Mouse (Mus musculus): ENCODE data around the gene Rps10. TPM values are rescaled to one million over a fixed set of nuclear protein-coding genes. Genes with fewer than 3 reads are reported as not detected.

Gene Rps10
- 1,000 to 10,000 TPM; 1,302 to 1,408 TPM for total RNA-seq (2023)

DNA sequence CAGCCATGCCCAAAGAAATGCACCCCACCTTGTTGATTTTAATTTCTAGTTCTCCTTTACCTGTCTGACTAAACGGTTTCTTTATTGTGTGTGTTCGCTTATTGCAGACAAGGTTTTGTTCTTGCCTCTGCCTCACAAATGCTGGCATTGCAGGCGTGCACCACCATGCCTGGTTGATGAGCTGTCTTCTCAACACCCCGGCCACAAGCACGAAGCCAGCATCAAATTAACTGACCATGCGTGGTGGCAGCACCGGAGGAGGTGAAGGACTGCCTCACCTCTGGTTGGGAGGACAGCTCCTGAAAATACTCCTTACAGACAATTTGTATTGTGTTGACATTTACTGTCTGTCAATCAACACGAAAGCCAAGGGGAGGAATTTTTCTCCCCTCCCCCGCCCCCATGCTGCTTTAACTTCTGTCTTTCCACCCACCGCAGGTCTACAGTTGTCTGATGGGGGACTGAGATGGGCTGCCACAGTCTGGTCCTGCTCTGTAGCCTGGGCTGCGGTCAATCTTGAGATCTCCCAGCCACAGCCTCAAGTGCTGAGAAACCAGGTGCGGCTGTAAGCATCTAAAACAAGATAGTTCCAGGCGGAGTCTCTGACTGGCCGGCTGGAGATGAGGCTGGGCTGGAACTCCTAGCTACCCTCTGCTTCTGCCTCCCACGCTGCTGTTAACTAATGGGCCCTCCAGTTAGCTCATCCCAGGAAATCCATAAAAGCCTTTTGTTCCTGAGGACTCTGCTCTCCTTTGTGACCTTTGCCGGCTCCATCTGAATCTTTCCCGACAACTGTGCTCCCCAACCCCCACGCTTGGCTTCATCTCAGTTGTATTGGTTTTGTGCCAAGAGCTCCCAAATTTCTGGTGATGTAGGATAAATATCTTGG lies at the start of gene Rps10:
Gene Rps10, minus strand, starts transcription at position 538 of the 889 bp plus-strand sequence.

DNA sequence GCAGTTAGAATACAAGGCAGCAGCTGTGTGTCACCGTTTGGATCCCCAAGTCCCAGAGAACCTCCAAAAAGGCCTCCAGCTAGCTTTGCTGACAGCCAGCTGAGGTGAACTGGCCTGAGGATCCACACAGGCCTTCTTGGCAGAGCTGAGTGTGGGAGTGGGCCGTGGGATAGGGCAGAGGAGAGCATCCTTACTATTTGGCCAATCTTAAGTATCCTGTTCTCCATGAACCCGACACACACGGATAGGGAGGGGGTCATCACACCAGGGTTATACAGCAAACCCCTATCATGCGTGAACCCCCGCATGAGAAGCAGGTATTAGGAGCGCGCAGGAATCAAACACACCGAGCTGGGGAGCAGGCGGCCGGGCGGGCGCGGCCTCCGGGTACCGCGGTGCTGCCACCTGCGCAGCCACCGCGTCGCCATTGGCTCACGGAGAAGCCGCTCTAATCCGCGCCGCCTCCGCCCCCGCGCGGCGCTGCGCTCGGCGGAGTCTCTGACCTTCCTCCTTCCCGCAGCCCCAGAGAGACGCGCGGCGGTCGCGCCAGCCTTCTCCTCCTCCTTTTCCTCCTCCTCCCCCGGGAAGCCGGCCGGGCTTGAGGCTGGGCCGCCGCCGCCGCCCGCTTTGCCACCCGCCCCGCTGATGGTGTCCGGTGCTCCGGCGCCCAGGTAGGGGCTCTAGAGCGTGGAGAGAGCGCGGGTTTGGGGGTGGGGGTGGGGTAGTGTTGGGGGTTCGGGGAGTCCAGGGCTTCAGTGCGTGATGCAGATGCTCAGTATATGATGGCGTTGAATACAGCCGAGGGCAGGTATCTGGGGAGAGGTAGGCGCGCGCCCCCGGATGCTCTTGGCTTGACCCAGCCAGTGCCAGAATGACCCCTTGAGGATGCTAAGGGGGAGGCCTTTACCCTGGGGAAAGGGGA lies 18.9 kb upstream of the Rps10 start, which contains the start of gene Pacsin1:
Gene Pacsin1, plus strand, starts transcription at position 421 of the 922 bp plus-strand sequence.

DNA sequence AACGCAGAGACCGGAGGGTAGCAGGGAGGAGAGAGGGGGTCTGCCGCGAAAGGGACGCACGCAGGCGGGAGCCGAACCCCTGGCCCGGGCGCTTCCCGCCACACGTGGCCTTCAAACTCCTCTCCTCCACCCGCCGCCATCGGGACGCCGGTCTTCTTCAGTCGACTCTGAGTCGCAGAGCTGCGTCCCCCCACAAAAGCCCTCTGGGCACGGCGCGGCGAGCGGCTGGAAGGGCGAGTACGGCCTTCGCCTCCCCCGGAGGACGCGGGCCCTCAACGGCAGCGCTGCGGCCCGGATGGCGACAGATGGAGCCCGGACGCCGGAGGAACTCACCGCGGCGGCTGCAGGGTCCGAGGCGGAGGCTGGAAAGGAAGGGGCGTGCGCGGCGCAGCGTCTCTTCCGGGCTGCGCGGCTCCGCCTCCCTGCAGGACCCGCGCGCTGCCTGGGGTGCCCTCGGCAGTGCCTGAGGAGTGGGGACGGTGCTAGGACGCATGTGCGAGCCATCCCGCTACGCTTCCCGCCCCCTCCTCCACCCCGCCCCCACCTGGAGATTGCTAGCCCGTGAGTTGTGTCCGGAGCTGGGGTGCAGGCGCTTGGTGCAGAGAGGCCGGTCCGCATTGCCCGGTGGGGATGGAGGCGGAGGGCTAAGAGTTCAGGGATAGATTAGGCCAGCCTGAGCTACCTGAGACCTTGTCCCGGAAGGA lies 1.4 kb downstream of the Rps10 start, which contains the start of gene RPS10-NUDT3:
Gene RPS10-NUDT3, minus strand, starts transcription at position 352 of the 704 bp plus-strand sequence.

DNA sequence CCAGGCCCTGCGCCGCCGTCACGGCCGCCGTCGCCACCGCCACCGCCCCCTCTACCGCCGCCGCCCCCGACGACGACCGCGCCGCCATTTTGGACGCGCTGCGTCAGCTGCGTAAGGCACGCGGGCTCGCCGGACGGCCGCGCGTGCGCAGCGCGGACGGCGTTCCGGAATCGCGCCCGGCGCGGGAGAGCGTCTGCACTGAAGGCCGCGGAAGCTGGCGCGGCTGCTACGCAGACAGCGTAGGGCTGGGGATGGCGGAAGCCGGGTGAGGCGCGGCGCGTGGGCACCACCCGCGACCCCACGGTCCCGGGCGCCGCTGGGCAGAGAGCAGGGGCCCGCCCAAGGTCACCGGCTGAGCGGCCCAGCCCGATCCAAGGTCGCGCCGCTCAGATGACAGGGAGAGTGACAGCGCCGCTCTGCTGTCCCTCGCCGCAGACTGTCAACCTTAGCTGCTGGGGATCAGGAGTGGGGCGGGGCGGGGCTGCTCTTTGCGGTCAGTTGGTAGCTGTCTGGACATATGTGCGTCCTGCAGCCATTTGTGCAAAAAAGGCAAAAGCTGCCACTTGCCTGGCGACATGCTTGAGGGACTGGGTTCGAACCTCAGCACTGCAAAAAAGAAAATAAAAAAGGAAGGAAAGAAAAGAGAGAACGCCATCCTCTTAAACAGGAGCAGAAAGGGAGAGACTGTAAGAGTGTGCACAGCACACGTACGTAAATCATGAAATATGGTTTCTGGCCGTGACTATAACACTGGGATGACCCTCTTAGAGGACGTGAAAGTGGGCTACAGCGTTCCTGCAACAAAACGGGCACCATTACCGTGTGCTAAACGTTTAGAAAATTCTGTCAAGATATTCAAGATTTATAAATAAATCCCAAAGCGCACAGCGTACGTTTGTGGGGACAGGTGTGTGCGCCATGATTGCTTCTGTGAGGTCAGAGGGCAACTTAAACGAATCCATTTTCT lies 12.8 kb downstream of the Rps10 start, which contains the start of gene Nudt3:
Gene Nudt3, minus strand, starts transcription at position 136 of the 967 bp plus-strand sequence.

Other genes with a start within 250 kb of the Rps10 start
- gene Grm4, start 115.3 kb downstream of the Rps10 start, total RNA-seq (2023), result not detected
- 10 to 100 TPM; 68.4 to 74.6 TPM for gene Hmga1, start 80.2 kb downstream of the Rps10 start, total RNA-seq (2023)
- 10 to 100 TPM; 58.2 to 66.1 TPM for gene AI413582, start 70.9 kb downstream of the Rps10 start, total RNA-seq (2023)
- gene Nudt3, start 13.2 kb downstream of the Rps10 start, total RNA-seq (2023), result 10 to 100 TPM; 67.3 to 69.3 TPM
- not detected for gene RPS10-NUDT3, start 1.4 kb downstream of the Rps10 start, total RNA-seq (2023)
- under 1 TPM; 0.34 to 0.55 TPM for gene Pacsin1, start 18.8 kb upstream of the Rps10 start, total RNA-seq (2023)
- gene Spdef, start 92.3 kb upstream of the Rps10 start, total RNA-seq (2023), result not detected
- 100 to 1,000 TPM; 100 to 106 TPM for gene D17Wsu92e, start 184.0 kb upstream of the Rps10 start, total RNA-seq (2023)
- 10 to 100 TPM; 59.7 to 61.3 TPM for gene Snrpc, start 201.5 kb upstream of the Rps10 start, total RNA-seq (2023)
- gene Uhrf1bp1, start 219.8 kb upstream of the Rps10 start, total RNA-seq (2023), result 10 to 100 TPM; 11.2 to 12.4 TPM